Mouse (Mus musculus) brown adipose tissue, adult 24 weeks (tissue): ENCODE measurements around the gene Sall2. TPM values are rescaled to one million over a fixed set of nuclear protein-coding genes. Genes with fewer than 3 reads are reported as not detected.

ENCODE experiments used
- polyA plus RNA-seq: library from polyadenylated mRNA; stranded (reverse); fragments of >200 nt; gene quantifications from 2 replicates; pipeline ENCODE4 v1.2.4, GENCODE M21; 2012; ENCODE audit not compliant: missing spikeins, insufficient read depth, insufficient read length

Gene Sall2
- polyA plus RNA-seq, 1 experiment = 0.52 TPM

Other genes with a start within 250 kb of the Sall2 start
- gene Hnrnpc, start 224.7 kb downstream of the Sall2 start, polyA plus RNA-seq = 127 and 150 TPM in 2 replicates
- gene Rpgrip1, start 218.1 kb downstream of the Sall2 start, polyA plus RNA-seq = 0.95 and 1.1 TPM in 2 replicates
- gene Supt16, start 131.3 kb downstream of the Sall2 start, polyA plus RNA-seq = 16.9 and 18.7 TPM in 2 replicates
- 25.0 and 31.7 TPM in 2 replicates for gene Chd8, start 71.0 kb downstream of the Sall2 start, polyA plus RNA-seq
- gene Tox4, start 49.6 kb downstream of the Sall2 start, polyA plus RNA-seq = 10.3 and 13.9 TPM in 2 replicates
- 12.4 and 21.4 TPM in 2 replicates for gene Rab2b, start 49.2 kb downstream of the Sall2 start, polyA plus RNA-seq
- 10.4 and 17.8 TPM in 2 replicates for gene Mettl3, start 23.6 kb downstream of the Sall2 start, polyA plus RNA-seq
- not detected in 2 replicates for gene Olfr1513, start 27.6 kb upstream of the Sall2 start, polyA plus RNA-seq
- not detected in 2 replicates for gene Olfr1512, start 50.4 kb upstream of the Sall2 start, polyA plus RNA-seq
- not detected in 2 replicates for gene Olfr1511, start 68.6 kb upstream of the Sall2 start, polyA plus RNA-seq
- not detected in 2 replicates for gene Olfr1510, start 85.6 kb upstream of the Sall2 start, polyA plus RNA-seq
- gene Olfr1509, start 114.2 kb upstream of the Sall2 start, polyA plus RNA-seq = not detected in 2 replicates
- gene Olfr1508, start 138.7 kb upstream of the Sall2 start, polyA plus RNA-seq = not detected in 2 replicates
- gene Olfr1507, start 167.0 kb upstream of the Sall2 start, polyA plus RNA-seq = not detected in 2 replicates